Mouse (Mus musculus): ENCODE measurements around the gene 4930518I15Rik.

- TF ChIP-seq POLR2A (IDR thresholded peaks at IDR 0.05; ENCODE audit: control insufficient read depth, low read depth, low read length) = no peak
- no peak for TF ChIP-seq CTCF (IDR thresholded peaks at IDR 0.05; ENCODE audit: control insufficient read depth, insufficient read depth, insufficient replicate concordance, low read depth, low read length)
Measured at GRCm38 (mm10) chr2:156857385-156857791, 358 bp downstream of the 4930518I15Rik start.

Data from testis, adult 2 months (tissue).